Mouse (Mus musculus) spleen, adult 18-20 months (tissue): ENCODE measurements around the gene Vmn2r116.
"Not testable (repeated sequence)": the region's sequence is repeated elsewhere in the genome, so short reads cannot be mapped to it uniquely, and the experiment has no call there.

Experiments used
- DNase-seq, 2 experiments: peaks; one replicate each; pipeline ENCODE4 v3.0.0; 2022; ENCODE audit warnings: mixed read lengths in 2 of 2

Vmn2r116 gene

GRCm38 (mm10) chr17:23384304-23384703, at the start of gene Vmn2r116:
Gene Vmn2r116, plus strand, starts transcription at chr17:23384604.
- not testable (repeated sequence) for DNase-seq

- not testable (repeated sequence) for DNase-seq
Measured at GRCm38 (mm10) chr17:23343441-23343840, 41.0 kb upstream of the Vmn2r116 start, which contains the start of gene Vmn2r115. Gene Vmn2r115, plus strand, starts transcription at chr17:23343741.

DNA sequence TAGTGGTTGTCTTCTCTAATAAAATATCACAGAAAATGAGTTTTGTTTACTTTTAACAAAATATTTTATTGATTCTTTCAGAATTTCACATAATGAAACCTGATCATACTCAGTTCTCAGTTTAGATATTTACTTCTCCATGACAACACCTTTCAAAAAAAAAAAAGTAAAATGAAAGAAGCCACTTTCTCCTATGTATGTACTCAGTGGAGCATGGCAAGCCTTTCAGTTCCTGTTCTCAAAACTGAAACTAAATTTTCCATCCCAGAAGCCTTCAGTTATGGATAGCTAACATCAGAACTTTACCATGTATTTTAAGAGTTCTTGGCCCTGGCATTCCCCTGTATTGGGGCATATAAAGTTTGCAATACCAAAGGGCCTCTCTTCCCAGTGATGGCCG, 32.8 kb upstream of the Vmn2r116 start:
- no peak for DNase-seq

DNA sequence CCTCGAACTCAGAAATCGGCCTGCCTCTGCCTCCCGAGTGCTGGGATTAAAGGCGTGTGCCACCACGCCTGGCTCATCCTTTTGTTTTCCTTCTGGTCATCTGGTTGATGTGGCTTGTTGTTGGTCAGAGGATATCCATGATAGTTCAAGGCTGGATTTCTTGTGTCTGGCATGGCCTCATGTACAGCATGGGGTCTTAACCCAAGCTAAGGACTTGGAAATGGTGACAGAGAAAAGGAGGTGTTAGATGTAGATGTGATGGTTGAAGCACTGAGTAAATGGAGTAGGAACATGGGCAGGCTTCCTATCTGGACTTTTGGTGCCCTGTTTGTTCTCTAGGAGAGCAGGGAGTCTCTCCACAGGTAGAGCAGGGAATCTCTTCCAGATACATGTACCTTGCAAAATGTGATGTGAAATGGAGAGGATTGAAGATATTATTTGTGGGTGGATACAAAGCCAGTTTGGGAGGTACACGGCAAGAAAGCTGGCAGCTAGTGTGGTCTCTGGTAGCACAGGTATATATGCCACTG, 48.8 kb downstream of the Vmn2r116 start:
- no peak for DNase-seq
